Mouse (Mus musculus): ENCODE results near the gene Dgkz. TPM values are rescaled to one million over a fixed set of nuclear protein-coding genes. Genes with fewer than 3 reads are reported as not detected.
A peak's percentile ranks its signal among the peaks of the same experiment; 100 is the strongest.

Dgkz gene
- polyA plus RNA-seq, 1 experiment from 2014 or later, result 47.9 TPM

- Histone ChIP-seq H3K4me3 (ENCODE audit: low read depth, low read length) (peak within 1 kb of the TSS; percentile 80), H3K9ac (replicated peaks; ENCODE audit: low read depth, low read length) (peak within 1 kb of the TSS; percentile 87), H3K27me3 (ENCODE audit: control insufficient read depth, insufficient read depth, low read length) (no peaks in the 10 kb centered on the region), H3K36me3 (ENCODE audit: control insufficient read depth, insufficient read depth, low read length) (peaks cover 31% of the 10 kb centered on the region), H3K27ac (ENCODE audit: low read length) (peak within 1 kb of the TSS; percentile 98), H3K4me2 (replicated peaks; ENCODE audit: low read depth, low read length) (peak within 1 kb of the TSS; percentile 93), H3K4me1 (ENCODE audit: control insufficient read depth, insufficient read depth, low read length) (peaks cover 26% of the 10 kb centered on the region), H3K9me3 (ENCODE audit: control insufficient read depth, low read depth, low read length) (no peaks in the 10 kb centered on the region)
- WGBS, result 4% methylated on average over 15 of the region's 16 CpGs
- ATAC-seq (ENCODE audit: insufficient number of reproducible peaks, insufficient read depth, low FRiP score, low read depth), result peak; percentile 8; the same call in 1 of the 2 replicates
Observed at GRCm38 (mm10) chr2:91932160-91932711, 43.4 kb downstream of the Dgkz start, which contains the start of gene Mdk. Mdk (minus strand) TSS chr2:91932297.

- peaks cover 24% of the 10 kb centered on the region for H3K36me3 ChIP-seq (ENCODE audit: control insufficient read depth, insufficient read depth, low read length)
- H3K4me2 ChIP-seq (replicated peaks; ENCODE audit: low read depth, low read length), result peak overlapping the region; percentile 93
- H3K4me1 ChIP-seq (ENCODE audit: control insufficient read depth, insufficient read depth, low read length), result peaks cover 26% of the 10 kb centered on the region
- peak; percentile 74 for ATAC-seq (ENCODE audit: insufficient number of reproducible peaks, insufficient read depth, low FRiP score, low read depth)
- under 1% methylated on average over 45 of the region's 50 CpGs for WGBS
- peak overlapping the region; percentile 98 for H3K27ac ChIP-seq (ENCODE audit: low read length)
- peak overlapping the region; percentile 80 for H3K4me3 ChIP-seq (ENCODE audit: low read depth, low read length)
- no peaks in the 10 kb centered on the region for H3K9me3 ChIP-seq (ENCODE audit: control insufficient read depth, low read depth, low read length)
- H3K27me3 ChIP-seq (ENCODE audit: control insufficient read depth, insufficient read depth, low read length), result no peaks in the 10 kb centered on the region
- H3K9ac ChIP-seq (replicated peaks; ENCODE audit: low read depth, low read length), result peak overlapping the region; percentile 87
Observed at GRCm38 (mm10) chr2:91931328-91932159, 44.1 kb downstream of the Dgkz start.

GRCm38 (mm10) chr2:91930761-91931291, 44.8 kb downstream of the Dgkz start:
- Histone ChIP-seq H3K27ac (ENCODE audit: low read length) (peak overlapping the region; percentile 98), H3K9me3 (ENCODE audit: control insufficient read depth, low read depth, low read length) (no peaks in the 10 kb centered on the region), H3K9ac (replicated peaks; ENCODE audit: low read depth, low read length) (peak overlapping the region; percentile 87), H3K4me1 (ENCODE audit: control insufficient read depth, insufficient read depth, low read length) (peaks cover 26% of the 10 kb centered on the region), H3K27me3 (ENCODE audit: control insufficient read depth, insufficient read depth, low read length) (no peaks in the 10 kb centered on the region), H3K36me3 (ENCODE audit: control insufficient read depth, insufficient read depth, low read length) (peaks cover 17% of the 10 kb centered on the region), H3K4me2 (replicated peaks; ENCODE audit: low read depth, low read length) (peak overlapping the region; percentile 93), H3K4me3 (ENCODE audit: low read depth, low read length) (peak overlapping the region; percentile 80)
- WGBS, result 7% methylated on average over 23 of the region's 23 CpGs
- ATAC-seq (ENCODE audit: insufficient number of reproducible peaks, insufficient read depth, low FRiP score, low read depth), result no peak

GRCm38 (mm10) chr2:91929936-91930335, 45.7 kb downstream of the Dgkz start:
- Histone ChIP-seq H3K36me3 (ENCODE audit: control insufficient read depth, insufficient read depth, low read length) (peaks cover 10% of the 10 kb centered on the region), H3K27me3 (ENCODE audit: control insufficient read depth, insufficient read depth, low read length) (no peaks in the 10 kb centered on the region), H3K4me2 (replicated peaks; ENCODE audit: low read depth, low read length) (peak overlapping the region; percentile 93), H3K9me3 (ENCODE audit: control insufficient read depth, low read depth, low read length) (no peaks in the 10 kb centered on the region), H3K27ac (ENCODE audit: low read length) (no peak overlapping the region), H3K9ac (replicated peaks; ENCODE audit: low read depth, low read length) (peak overlapping the region; percentile 87; the same call in 1 of the 2 replicates), H3K4me1 (ENCODE audit: control insufficient read depth, insufficient read depth, low read length) (peaks cover 26% of the 10 kb centered on the region), H3K4me3 (ENCODE audit: low read depth, low read length) (peak overlapping the region; percentile 80)
- no peak for ATAC-seq (ENCODE audit: insufficient number of reproducible peaks, insufficient read depth, low FRiP score, low read depth)
- 5% methylated on average over 12 of the region's 12 CpGs for whole genome bisulfite sequencing

GRCm38 (mm10) chr2:91929455-91929854, 46.2 kb downstream of the Dgkz start:
- no peak overlapping the region for H3K9ac ChIP-seq (replicated peaks; ENCODE audit: low read depth, low read length)

GRCm38 (mm10) chr2:91928534-91929350, 46.9 kb downstream of the Dgkz start:
- Histone ChIP-seq H3K4me1 (ENCODE audit: control insufficient read depth, insufficient read depth, low read length) (peaks cover 26% of the 10 kb centered on the region), H3K27me3 (ENCODE audit: control insufficient read depth, insufficient read depth, low read length) (0 out of 2 replicates have a peak, but pooled peaks cover 1% of the 10 kb centered on the region), H3K9me3 (ENCODE audit: control insufficient read depth, low read depth, low read length) (no peaks in the 10 kb centered on the region), H3K4me3 (ENCODE audit: low read depth, low read length) (no peak overlapping the region), H3K9ac (replicated peaks; ENCODE audit: low read depth, low read length) (no peak overlapping the region), H3K27ac (ENCODE audit: low read length) (no peak overlapping the region), H3K36me3 (ENCODE audit: control insufficient read depth, insufficient read depth, low read length) (peaks cover 6% of the 10 kb centered on the region), H3K4me2 (replicated peaks; ENCODE audit: low read depth, low read length) (no peak overlapping the region)
- 62% methylated on average over 23 of the region's 23 CpGs for WGBS
- no peak for ATAC-seq (ENCODE audit: insufficient number of reproducible peaks, insufficient read depth, low FRiP score, low read depth)

More at GRCm38 (mm10) chr2:91929455-91929854, 46.2 kb downstream of the Dgkz start:
- no peak for ATAC-seq (ENCODE audit: insufficient number of reproducible peaks, insufficient read depth, low FRiP score, low read depth)
- peak overlapping the region; percentile 93; the same call in 1 of the 2 replicates for H3K4me2 ChIP-seq (replicated peaks; ENCODE audit: low read depth, low read length)
- WGBS, result 45% methylated on average over 3 of the region's 3 CpGs
- H3K36me3 ChIP-seq (ENCODE audit: control insufficient read depth, insufficient read depth, low read length), result peaks cover 6% of the 10 kb centered on the region
- no peaks in the 10 kb centered on the region for H3K27me3 ChIP-seq (ENCODE audit: control insufficient read depth, insufficient read depth, low read length)
- H3K4me1 ChIP-seq (ENCODE audit: control insufficient read depth, insufficient read depth, low read length), result peaks cover 26% of the 10 kb centered on the region
- no peaks in the 10 kb centered on the region for H3K9me3 ChIP-seq (ENCODE audit: control insufficient read depth, low read depth, low read length)
- H3K27ac ChIP-seq (ENCODE audit: low read length), result no peak overlapping the region
- H3K4me3 ChIP-seq (ENCODE audit: low read depth, low read length), result 0 out of 2 replicates have a peak overlapping the region, but pooled peaks have one; percentile 80

- H3K36me3 ChIP-seq (ENCODE audit: control insufficient read depth, insufficient read depth, low read length), result peaks cover 3% of the 10 kb centered on the region
- H3K27me3 ChIP-seq (ENCODE audit: control insufficient read depth, insufficient read depth, low read length), result 0 out of 2 replicates have a peak, but pooled peaks cover 4% of the 10 kb centered on the region
- H3K9me3 ChIP-seq (ENCODE audit: control insufficient read depth, low read depth, low read length), result no peaks in the 10 kb centered on the region
- no peak overlapping the region for H3K9ac ChIP-seq (replicated peaks; ENCODE audit: low read depth, low read length)
- H3K4me2 ChIP-seq (replicated peaks; ENCODE audit: low read depth, low read length), result no peak overlapping the region
- H3K27ac ChIP-seq (ENCODE audit: low read length), result no peak overlapping the region
- WGBS, result 42% methylated on average over 34 of the region's 34 CpGs
- H3K4me1 ChIP-seq (ENCODE audit: control insufficient read depth, insufficient read depth, low read length), result peaks cover 20% of the 10 kb centered on the region
- no peak for ATAC-seq (ENCODE audit: insufficient number of reproducible peaks, insufficient read depth, low FRiP score, low read depth)
- H3K4me3 ChIP-seq (ENCODE audit: low read depth, low read length), result no peak overlapping the region
Observed at GRCm38 (mm10) chr2:91927826-91928533, 47.7 kb downstream of the Dgkz start.

All from stomach, embryonic 14.5 days (tissue).